Mouse (Mus musculus): ENCODE data around the gene Lifr.

- no peak for TF ChIP-seq CTCF (IDR thresholded peaks at IDR 0.05; ENCODE audit: borderline replicate concordance, insufficient read depth, low read length)
- no peak for TF ChIP-seq POLR2A (IDR thresholded peaks at IDR 0.05; ENCODE audit: low read depth, low read length)
Measured at GRCm38 (mm10) chr15:7144942-7145341, 54.5 kb downstream of the Lifr start.

Measured in embryonic fibroblast, embryonic 13.5 days (primary cell).